Mouse (Mus musculus) small intestine, adult 2 months (tissue): ENCODE results near the gene Rnf224.

ENCODE experiments used
- CTCF ChIP-seq: fragments of 200-500 bp; IDR thresholded peaks from 2 replicates; pipeline ENCODE4 v1.5.1; 2012; ENCODE audit warnings: low read depth, mild to moderate bottlenecking, control low read depth, inconsistent platforms, low read length, moderate library complexity, mixed read lengths; ENCODE audit not compliant: insufficient replicate concordance, insufficient read length; ENCODE audit errors: extremely low read depth
- POLR2A ChIP-seq: fragments of 200-500 bp; IDR thresholded peaks from 2 replicates; pipeline ENCODE4 v1.6.1; 2012; ENCODE audit warnings: low read depth, mild to moderate bottlenecking, control low read depth, inconsistent platforms, low read length, moderate library complexity

- TF ChIP-seq CTCF (no peak), POLR2A (no peak)
Observed at GRCm38 (mm10) chr2:25197191-25197590, 39.4 kb downstream of the Rnf224 start.
